Mouse (Mus musculus) T-helper 2 cell (primary cell): ENCODE results near the gene C6.

Experiments
- in situ Hi-C: fragments of 300-600 bp; cut with MboI, MseI; formaldehyde crosslinking; loops from one replicate; pipeline ENCODE4 v1.15.1; 2025; ENCODE audit warnings: high pct_unique_total_duplicates

Gene C6

GRCm38 (mm10) chr15:4726830-4727310 lies at the start of gene C6:
Gene C6 (plus strand): TSS chr15:4727175.
- in situ Hi-C loops = no loop called here

- in situ Hi-C loops = no loop called here
Measured at GRCm38 (mm10) chr15:4697604-4698003, 29.4 kb upstream of the C6 start.

- in situ Hi-C loops = no loop called here
Measured at GRCm38 (mm10) chr15:4734150-4734549, 7.2 kb downstream of the C6 start.

GRCm38 (mm10) chr15:4734996-4735609 lies 8.1 kb downstream of the C6 start:
- in situ Hi-C loops = no loop called here

- in situ Hi-C loops = no loop called here
Measured at GRCm38 (mm10) chr15:4747656-4748055, 20.7 kb downstream of the C6 start.

- in situ Hi-C loops = no loop called here
Measured at GRCm38 (mm10) chr15:4790378-4790777, 63.4 kb downstream of the C6 start.

GRCm38 (mm10) chr15:4796861-4797260 lies 69.9 kb downstream of the C6 start:
- in situ Hi-C loops = no loop called here

GRCm38 (mm10) chr15:4804256-4804655 lies 77.3 kb downstream of the C6 start:
- in situ Hi-C loops = no loop called here

- in situ Hi-C loops = no loop called here
Measured at GRCm38 (mm10) chr15:4808131-4808530, 81.2 kb downstream of the C6 start.

GRCm38 (mm10) chr15:4814976-4815375 lies 88.0 kb downstream of the C6 start:
- in situ Hi-C loops = no loop called here

GRCm38 (mm10) chr15:4815711-4816110 lies 88.7 kb downstream of the C6 start:
- in situ Hi-C loops = no loop called here

GRCm38 (mm10) chr15:4816752-4817493 lies 89.9 kb downstream of the C6 start:
- in situ Hi-C loops = no loop called here

GRCm38 (mm10) chr15:4818437-4818836 lies 91.5 kb downstream of the C6 start:
- in situ Hi-C loops = no loop called here

- in situ Hi-C loops = no loop called here
Measured at GRCm38 (mm10) chr15:4821161-4821560, 94.2 kb downstream of the C6 start.

- in situ Hi-C loops = no loop called here
Measured at GRCm38 (mm10) chr15:4821824-4822223, 94.8 kb downstream of the C6 start.

GRCm38 (mm10) chr15:4827736-4828135 lies 100.8 kb downstream of the C6 start:
- in situ Hi-C loops = no loop called here

GRCm38 (mm10) chr15:4836354-4836753 lies 109.4 kb downstream of the C6 start:
- in situ Hi-C loops = no loop called here

- in situ Hi-C loops = no loop called here
Measured at GRCm38 (mm10) chr15:4850015-4850414, 123.0 kb downstream of the C6 start.
